Mouse (Mus musculus) hindbrain, postnatal 0 days (tissue): Measurements from ENCODE around the gene Ift140. TPM values are rescaled to one million over a fixed set of nuclear protein-coding genes. Genes with fewer than 3 reads are reported as not detected.

ENCODE experiments used
- ATAC-seq: fragments of 200-750 bp; cut with Nextera tagmentation; 2 replicates; pipeline ENCODE4 v1.8.0; 2017; ENCODE audit warnings: mild to moderate bottlenecking, moderate TSS enrichment, moderate library complexity
- DNase-seq: peaks from one replicate; pipeline ENCODE4 v3.0.0-alpha.2; 2015; ENCODE audit warnings: low spot score
- H3K27ac ChIP-seq: fragments of 300-500 bp; sonication (generic); 2 replicates; pipeline ENCODE4 v1.5.1; 2014; ENCODE audit warnings: mild to moderate bottlenecking
- H3K27me3 ChIP-seq: fragments of 300-500 bp; sonication (generic); 2 replicates; pipeline ENCODE4 v1.6.1; 2014; ENCODE audit warnings: low read length, mixed read lengths; ENCODE audit not compliant: insufficient read depth
- H3K36me3 ChIP-seq: fragments of 300-500 bp; sonication (generic); 2 replicates; pipeline ENCODE4 v1.6.1; 2014; ENCODE audit warnings: low read length, mixed read lengths; ENCODE audit not compliant: insufficient read depth
- H3K4me1 ChIP-seq: fragments of 300-500 bp; sonication (generic); 2 replicates; pipeline ENCODE4 v1.6.1; 2014; ENCODE audit warnings: antibody characterized with exemption, low read length, mixed read lengths; ENCODE audit not compliant: insufficient read depth
- H3K4me2 ChIP-seq: fragments of 300-500 bp; sonication (generic); 2 replicates; pipeline ENCODE4 v1.6.1; 2014; ENCODE audit warnings: low read depth, mild to moderate bottlenecking, low read length, moderate library complexity, mixed read lengths
- H3K4me3 ChIP-seq: fragments of 300-500 bp; sonication (generic); 2 replicates; pipeline ENCODE4 v1.5.1; 2014; ENCODE audit warnings: low read length
- H3K9ac ChIP-seq: fragments of 300-500 bp; sonication (generic); replicated peaks from 2 replicates; pipeline ENCODE4 v1.6.1; 2014; ENCODE audit warnings: mild to moderate bottlenecking, low read length, moderate library complexity, mixed read lengths
- H3K9me3 ChIP-seq: fragments of 300-500 bp; sonication (generic); 2 replicates; pipeline ENCODE4 v1.6.1; 2016; ENCODE audit warnings: low read length, mixed read lengths
- CTCF ChIP-seq: IDR thresholded peaks from 2 replicates; pipeline ENCODE4 v1.5.1; 2016; ENCODE audit warnings: antibody characterized with exemption, control low read depth, low read depth
- WGBS: fragments of 180-500 bp; shearing (Covaris S2); extraction: QIAGEN DNeasy Blood & Tissue Kit; methylation state at CpG from one replicate; pipeline ENCODE4 v1.1.7; 2014; 5-methylcytosine and 5-hydroxymethylcytosine counted together
- polyA plus RNA-seq: library from polyadenylated mRNA; unstranded; fragments of >200 nt; fragmentation: Nextera tagmentation; extraction: Ambion mirVana; gene quantifications from 2 replicates; pipeline ENCODE4 v1.2.1, GENCODE M21; 2015
- total RNA-seq: library from RNA; depleted of rRNA; stranded (reverse); fragments of >200 nt; gene quantifications from 2 replicates; pipeline ENCODE4 v1.2.3, GENCODE M21; 2014; rRNA removed

Gene Ift140
- total RNA-seq = 27.0 and 37.3 TPM in 2 replicates
- polyA plus RNA-seq = 13.1 and 13.4 TPM in 2 replicates

GRCm38 (mm10) chr17:25015655-25016291 is at the start of gene Ift140, which contains the start of gene Cramp1l:
Gene Ift140 (plus strand): TSS chr17:25016085.
Gene Cramp1l (minus strand): TSS chr17:25015788.
- Histone ChIP-seq H3K4me1 (peaks cover 10% of the 10 kb centered on the region), H3K9ac (peak within 1 kb of the TSS; percentile 85), H3K27ac (peak within 1 kb of the TSS; percentile 87), H3K4me2 (peak within 1 kb of the TSS; percentile 98), H3K4me3 (peak within 1 kb of the TSS; percentile 89), H3K27me3 (no peaks in the 10 kb centered on the region), H3K36me3 (peaks cover 10% of the 10 kb centered on the region; the same call in 1 of the 2 replicates), H3K9me3 (no peaks in the 10 kb centered on the region)
- DNase-seq (peak; percentile 100), ATAC-seq (peak; percentile 99)
- WGBS = under 1% methylated on average over 62 of the region's 62 CpGs
- no peak for TF ChIP-seq CTCF

- no peak for TF ChIP-seq CTCF
- no peak overlapping the region for H3K9ac ChIP-seq
- DNase-seq (no peak), ATAC-seq (no peak)
- H3K27me3 ChIP-seq = no peaks in the 10 kb centered on the region
- no peak overlapping the region for H3K4me3 ChIP-seq
- H3K9me3 ChIP-seq = no peaks in the 10 kb centered on the region
- no peaks in the 10 kb centered on the region for H3K4me1 ChIP-seq
- peaks cover 77% of the 10 kb centered on the region for H3K36me3 ChIP-seq
- no peak overlapping the region for H3K27ac ChIP-seq
- H3K4me2 ChIP-seq = no peak overlapping the region
- WGBS = 96% methylated on average over 6 of the region's 6 CpGs
Observed at GRCm38 (mm10) chr17:24987221-24987620, 28.7 kb upstream of the Ift140 start.

GRCm38 (mm10) chr17:24994721-24995120 is 21.2 kb upstream of the Ift140 start:
- Histone ChIP-seq H3K36me3 (peaks cover 73% of the 10 kb centered on the region), H3K4me2 (no peak overlapping the region), H3K4me1 (no peaks in the 10 kb centered on the region), H3K27ac (no peak overlapping the region), H3K27me3 (no peaks in the 10 kb centered on the region), H3K9me3 (no peaks in the 10 kb centered on the region), H3K9ac (no peak overlapping the region), H3K4me3 (no peak overlapping the region)
- ATAC-seq = no peak
- no peak for DNase-seq
- no peak for TF ChIP-seq CTCF
- WGBS = 94% methylated on average over 6 of the region's 6 CpGs

- Histone ChIP-seq H3K27me3 (no peaks in the 10 kb centered on the region), H3K27ac (no peak overlapping the region), H3K4me3 (no peak overlapping the region), H3K36me3 (peaks cover 14% of the 10 kb centered on the region; the same call in 1 of the 2 replicates), H3K9me3 (no peaks in the 10 kb centered on the region), H3K4me1 (no peaks in the 10 kb centered on the region), H3K9ac (no peak overlapping the region), H3K4me2 (no peak overlapping the region)
- TF ChIP-seq CTCF = no peak
- DNase-seq (no peak), ATAC-seq (no peak)
- 93% methylated on average over 3 of the region's 3 CpGs for WGBS
Observed at GRCm38 (mm10) chr17:25005102-25005501, 10.8 kb upstream of the Ift140 start.

GRCm38 (mm10) chr17:25007480-25007879 is 8.4 kb upstream of the Ift140 start:
- H3K36me3 ChIP-seq = peaks cover 19% of the 10 kb centered on the region; the same call in 1 of the 2 replicates
- DNase-seq = no peak
- H3K27ac ChIP-seq = no peak overlapping the region
- ATAC-seq = no peak
- no peak overlapping the region for H3K9ac ChIP-seq
- TF ChIP-seq CTCF = no peak
- no peak overlapping the region for H3K4me3 ChIP-seq
- no peak overlapping the region for H3K4me2 ChIP-seq
- H3K4me1 ChIP-seq = no peaks in the 10 kb centered on the region
- H3K27me3 ChIP-seq = no peaks in the 10 kb centered on the region
- H3K9me3 ChIP-seq = no peaks in the 10 kb centered on the region

GRCm38 (mm10) chr17:25013606-25014501 is 2.0 kb upstream of the Ift140 start:
- H3K36me3 ChIP-seq = peaks cover 10% of the 10 kb centered on the region; the same call in 1 of the 2 replicates
- peak overlapping the region; percentile 98 for H3K4me2 ChIP-seq
- H3K27me3 ChIP-seq = no peaks in the 10 kb centered on the region
- TF ChIP-seq CTCF = no peak
- H3K4me1 ChIP-seq = peaks cover 10% of the 10 kb centered on the region
- no peak for ATAC-seq
- peak overlapping the region; percentile 87; the same call in 1 of the 2 replicates for H3K27ac ChIP-seq
- H3K4me3 ChIP-seq = peak overlapping the region; percentile 89
- peak overlapping the region; percentile 85 for H3K9ac ChIP-seq
- WGBS = under 1% methylated on average over 72 of the region's 81 CpGs
- DNase-seq = peak; percentile 5
- no peaks in the 10 kb centered on the region for H3K9me3 ChIP-seq
